Mouse (Mus musculus) bone marrow macrophage, adult 2 months (primary cell): ENCODE data around the gene Samd14. TPM values are rescaled to one million over a fixed set of nuclear protein-coding genes. Genes with fewer than 3 reads are reported as not detected.

ENCODE experiments used
- H3K27ac ChIP-seq: 2 replicates; pipeline ENCODE4 v1.5.1; 2012; ENCODE audit warnings: low read depth, low read length; ENCODE audit not compliant: insufficient read depth
- H3K4me1 ChIP-seq: 2 replicates; pipeline ENCODE4 v1.6.1; 2012; ENCODE audit warnings: low read length; ENCODE audit not compliant: control insufficient read depth, insufficient read depth
- H3K4me3 ChIP-seq: 2 replicates; pipeline ENCODE4 v1.5.1; 2012; ENCODE audit warnings: mild to moderate bottlenecking, low read length, moderate library complexity; ENCODE audit not compliant: insufficient read depth
- CTCF ChIP-seq: IDR thresholded peaks from 2 replicates; pipeline ENCODE4 v1.5.1; 2012; ENCODE audit warnings: low read depth, mild to moderate bottlenecking, low read length, moderate library complexity
- POLR2A ChIP-seq: IDR thresholded peaks from 2 replicates; pipeline ENCODE4 v1.6.1; 2012; ENCODE audit warnings: mild to moderate bottlenecking, low read depth, low read length, borderline replicate concordance
- polyA plus RNA-seq: library from polyadenylated mRNA; stranded (reverse); fragments of >200 nt; gene quantifications from 2 replicates; pipeline ENCODE4 v1.2.4, GENCODE M21; 2012; ENCODE audit not compliant: missing spikeins, insufficient read depth, insufficient read length

Samd14 gene
- polyA plus RNA-seq, 1 experiment: not detected

GRCm38 (mm10) chr11:94976199-94976598 lies 33.5 kb upstream of the Samd14 start, which contains the start of gene Sgca:
Gene Sgca (minus strand): TSS chr11:94976327.
- H3K4me1 ChIP-seq: peaks cover 4% of the 10 kb centered on the region
- TF ChIP-seq POLR2A: no peak
- no peak within 1 kb of the TSS for H3K27ac ChIP-seq
- no peak within 1 kb of the TSS for H3K4me3 ChIP-seq

- TF ChIP-seq CTCF (no peak), POLR2A (no peak)
- Histone ChIP-seq H3K27ac (no peak overlapping the region), H3K4me1 (peaks cover 4% of the 10 kb centered on the region), H3K4me3 (no peak overlapping the region)
Observed at GRCm38 (mm10) chr11:94978178-94978915, 31.3 kb upstream of the Samd14 start.

DNA sequence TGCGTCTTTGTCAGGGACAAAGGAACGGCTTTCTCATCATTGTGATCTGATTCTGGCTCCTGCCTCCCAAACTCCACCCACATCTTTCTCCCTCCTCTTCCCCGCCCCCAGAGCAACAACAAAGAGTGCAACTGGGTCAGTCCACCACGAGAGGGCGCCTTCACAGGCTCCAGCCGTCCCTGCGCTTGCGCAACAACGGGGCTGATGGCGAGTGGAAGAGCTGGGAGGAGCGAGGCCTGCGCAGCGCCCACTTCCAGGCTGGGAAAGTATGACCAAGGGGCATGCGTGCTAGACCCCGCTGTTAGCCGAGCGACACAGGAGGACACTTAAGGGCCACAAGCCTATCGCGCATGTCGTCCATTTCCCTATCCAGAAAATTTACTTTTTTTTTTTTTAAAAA lies 30.7 kb upstream of the Samd14 start:
- H3K4me1 ChIP-seq: peaks cover 4% of the 10 kb centered on the region
- H3K27ac ChIP-seq: no peak overlapping the region
- H3K4me3 ChIP-seq: no peak overlapping the region
- TF ChIP-seq CTCF: peak; percentile 66
- no peak for TF ChIP-seq POLR2A

- no peak for TF ChIP-seq CTCF
- no peak for TF ChIP-seq POLR2A
- H3K4me1 ChIP-seq: peaks cover 4% of the 10 kb centered on the region
- no peak overlapping the region for H3K4me3 ChIP-seq
- H3K27ac ChIP-seq: no peak overlapping the region
Observed at GRCm38 (mm10) chr11:94979462-94980179, 30.1 kb upstream of the Samd14 start.

- TF ChIP-seq CTCF (no peak), POLR2A (no peak)
- peaks cover 32% of the 10 kb centered on the region for H3K4me1 ChIP-seq
- H3K27ac ChIP-seq: no peak overlapping the region
- H3K4me3 ChIP-seq: no peak overlapping the region
Observed at GRCm38 (mm10) chr11:94985140-94985539, 24.5 kb upstream of the Samd14 start.

- no peak overlapping the region for H3K4me3 ChIP-seq
- no peak overlapping the region for H3K27ac ChIP-seq
- no peak for TF ChIP-seq CTCF
- TF ChIP-seq POLR2A: no peak
- H3K4me1 ChIP-seq: peaks cover 32% of the 10 kb centered on the region
Observed at GRCm38 (mm10) chr11:94985822-94986221, 23.9 kb upstream of the Samd14 start.

DNA sequence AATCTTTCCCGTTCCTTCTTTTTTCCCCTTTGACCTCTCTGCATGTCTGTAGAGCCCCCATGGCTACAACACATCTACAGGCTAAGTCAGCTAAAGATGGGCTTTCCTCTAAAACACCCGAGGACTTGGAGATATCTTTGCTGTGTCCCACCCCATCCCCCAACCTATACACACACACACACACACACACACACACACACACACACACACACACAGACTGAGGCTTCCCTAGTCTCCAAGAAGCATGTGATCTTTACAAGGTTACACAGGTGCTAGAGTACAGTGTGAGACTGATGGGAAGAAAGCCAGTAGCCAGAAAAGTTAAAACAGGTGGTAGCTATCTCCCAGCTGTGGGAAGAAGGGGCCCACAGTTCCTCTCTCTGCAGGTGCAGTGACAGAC lies 23.2 kb upstream of the Samd14 start:
- H3K27ac ChIP-seq: no peak overlapping the region
- TF ChIP-seq CTCF (no peak), POLR2A (no peak)
- H3K4me1 ChIP-seq: peaks cover 32% of the 10 kb centered on the region
- no peak overlapping the region for H3K4me3 ChIP-seq

DNA sequence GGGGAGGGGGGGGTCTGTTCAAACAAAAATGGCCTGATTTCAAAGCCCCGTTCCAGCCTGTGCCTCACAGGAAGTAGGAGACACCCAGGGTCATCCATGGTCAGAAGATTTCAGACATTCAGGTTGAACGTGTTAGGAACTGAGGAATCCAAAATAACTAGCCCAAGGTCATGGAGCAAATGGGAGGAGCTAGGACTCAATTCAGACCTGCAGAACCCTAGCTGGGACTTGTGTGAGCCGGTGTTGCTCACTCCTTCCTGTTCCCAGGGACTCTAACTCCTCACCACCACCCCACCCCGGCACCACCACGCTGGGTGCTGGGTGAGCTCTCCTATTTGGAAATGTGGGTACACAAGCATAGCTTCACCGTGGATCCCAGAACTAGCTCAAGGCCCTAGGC lies 22.3 kb upstream of the Samd14 start:
- Histone ChIP-seq H3K4me3 (no peak overlapping the region), H3K27ac (no peak overlapping the region), H3K4me1 (peaks cover 32% of the 10 kb centered on the region)
- TF ChIP-seq POLR2A (no peak), CTCF (no peak)

DNA sequence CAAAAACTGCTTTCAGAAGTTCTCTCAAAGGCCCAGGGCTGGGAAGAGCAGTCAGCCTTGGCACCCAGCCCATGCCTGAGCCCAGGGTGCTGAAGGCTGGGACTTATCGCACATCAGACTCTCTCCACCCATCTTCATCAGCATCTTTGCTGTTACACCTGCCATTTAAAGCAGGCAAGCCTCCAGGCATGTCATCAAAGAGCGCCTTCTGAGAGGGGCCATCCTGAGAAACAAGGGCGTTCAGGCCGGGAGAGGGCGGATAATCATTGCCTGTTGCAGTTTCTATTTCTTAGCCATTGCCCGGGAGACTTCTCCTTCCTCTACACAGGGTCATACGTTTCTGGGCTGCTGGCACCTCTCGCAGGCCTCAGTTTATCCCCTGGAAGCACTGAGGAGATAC lies 21.8 kb upstream of the Samd14 start:
- TF ChIP-seq POLR2A (no peak), CTCF (no peak)
- Histone ChIP-seq H3K4me3 (no peak overlapping the region), H3K4me1 (peaks cover 32% of the 10 kb centered on the region), H3K27ac (no peak overlapping the region)
